Mouse (Mus musculus): ENCODE results near the gene Sar1a. TPM values are rescaled to one million over a fixed set of nuclear protein-coding genes. Genes with fewer than 3 reads are reported as not detected.

Gene Sar1a
- polyA plus RNA-seq, 1 experiment from 2014 or later, result 227 TPM

DNA sequence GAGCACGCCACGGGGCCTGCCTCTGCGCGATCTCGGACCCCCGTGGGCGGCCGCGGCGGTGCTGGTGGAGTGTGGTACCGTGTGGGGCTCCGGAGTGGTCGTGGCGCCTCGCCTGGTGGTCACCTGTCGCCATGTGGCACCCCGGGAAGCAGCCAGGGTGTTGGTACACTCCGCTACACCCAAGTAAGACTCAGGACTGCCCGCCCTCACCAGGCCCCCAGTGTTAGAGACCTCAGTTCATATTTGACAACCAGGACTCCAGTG lies 16.4 kb downstream of the Sar1a start:
- H3K36me3 ChIP-seq (ENCODE audit: control insufficient read depth, insufficient read depth, low read length), result peaks cover 24% of the 10 kb centered on the region
- H3K4me1 ChIP-seq (ENCODE audit: control insufficient read depth, insufficient read depth, low read length), result peaks cover 14% of the 10 kb centered on the region
- DNase-seq (no peak), ATAC-seq (ENCODE audit: low FRiP score, low TSS enrichment) (no peak)
- peak overlapping the region; percentile 66 for H3K9ac ChIP-seq (replicated peaks; ENCODE audit: low read length)
- peak overlapping the region; percentile 96 for H3K4me3 ChIP-seq (replicated peaks; ENCODE audit: low read depth, low read length)
- H3K27ac ChIP-seq (replicated peaks; ENCODE audit: low read depth, low read length), result no peak overlapping the region
- no peaks in the 10 kb centered on the region for H3K27me3 ChIP-seq (ENCODE audit: control insufficient read depth, insufficient read depth, low read length)
- peak overlapping the region; percentile 100 for H3K4me2 ChIP-seq (ENCODE audit: low read length)
- no peaks in the 10 kb centered on the region for H3K9me3 ChIP-seq (ENCODE audit: control insufficient read depth, low read length)
- WGBS, result 19% methylated on average over 19 of the region's 19 CpGs

- H3K27me3 ChIP-seq (ENCODE audit: control insufficient read depth, insufficient read depth, low read length), result no peaks in the 10 kb centered on the region
- peak overlapping the region; percentile 96 for H3K4me3 ChIP-seq (replicated peaks; ENCODE audit: low read depth, low read length)
- peaks cover 23% of the 10 kb centered on the region for H3K36me3 ChIP-seq (ENCODE audit: control insufficient read depth, insufficient read depth, low read length)
- peak overlapping the region; percentile 66; the same call in 1 of the 2 replicates for H3K9ac ChIP-seq (replicated peaks; ENCODE audit: low read length)
- H3K4me2 ChIP-seq (ENCODE audit: low read length), result peak overlapping the region; percentile 100
- peaks cover 14% of the 10 kb centered on the region for H3K4me1 ChIP-seq (ENCODE audit: control insufficient read depth, insufficient read depth, low read length)
- DNase-seq, result no peak
- H3K9me3 ChIP-seq (ENCODE audit: control insufficient read depth, low read length), result no peaks in the 10 kb centered on the region
- no peak overlapping the region for H3K27ac ChIP-seq (replicated peaks; ENCODE audit: low read depth, low read length)
- WGBS, result 96% methylated on average over 2 of the region's 2 CpGs
- ATAC-seq (ENCODE audit: low FRiP score, low TSS enrichment), result no peak
These were observed 16.9 kb downstream of the Sar1a start for GRCm38 (mm10) chr10:61697028-61697427.

DNA sequence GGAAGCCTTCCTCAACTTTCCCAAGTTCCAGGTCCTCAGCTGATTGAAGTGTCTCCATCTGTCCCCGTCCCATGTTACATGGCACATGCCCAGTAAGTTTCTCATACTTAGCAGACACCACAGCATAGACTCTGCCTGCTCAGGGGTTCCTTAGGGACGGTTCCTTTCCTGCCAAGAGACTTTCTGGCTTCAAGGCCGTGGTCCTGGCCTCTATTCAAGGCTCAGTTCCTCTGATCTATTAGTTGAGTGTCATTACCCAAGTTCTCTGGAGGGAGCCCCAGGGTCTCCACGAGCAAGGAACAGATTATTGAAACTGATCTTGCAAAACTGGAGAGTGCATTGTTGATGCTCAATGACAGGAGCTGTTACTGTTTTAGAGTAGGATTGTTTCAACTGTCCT lies 24.6 kb downstream of the Sar1a start:
- H3K36me3 ChIP-seq (ENCODE audit: control insufficient read depth, insufficient read depth, low read length), result peaks cover 18% of the 10 kb centered on the region
- WGBS, result 84% methylated on average over 4 of the region's 4 CpGs
- H3K27me3 ChIP-seq (ENCODE audit: control insufficient read depth, insufficient read depth, low read length), result no peaks in the 10 kb centered on the region
- no peaks in the 10 kb centered on the region for H3K4me1 ChIP-seq (ENCODE audit: control insufficient read depth, insufficient read depth, low read length)
- H3K4me2 ChIP-seq (ENCODE audit: low read length), result no peak overlapping the region
- no peak overlapping the region for H3K9ac ChIP-seq (replicated peaks; ENCODE audit: low read length)
- DNase-seq (no peak), ATAC-seq (ENCODE audit: low FRiP score, low TSS enrichment) (no peak)
- no peak overlapping the region for H3K4me3 ChIP-seq (replicated peaks; ENCODE audit: low read depth, low read length)
- H3K27ac ChIP-seq (replicated peaks; ENCODE audit: low read depth, low read length), result no peak overlapping the region
- H3K9me3 ChIP-seq (ENCODE audit: control insufficient read depth, low read length), result no peaks in the 10 kb centered on the region

DNA sequence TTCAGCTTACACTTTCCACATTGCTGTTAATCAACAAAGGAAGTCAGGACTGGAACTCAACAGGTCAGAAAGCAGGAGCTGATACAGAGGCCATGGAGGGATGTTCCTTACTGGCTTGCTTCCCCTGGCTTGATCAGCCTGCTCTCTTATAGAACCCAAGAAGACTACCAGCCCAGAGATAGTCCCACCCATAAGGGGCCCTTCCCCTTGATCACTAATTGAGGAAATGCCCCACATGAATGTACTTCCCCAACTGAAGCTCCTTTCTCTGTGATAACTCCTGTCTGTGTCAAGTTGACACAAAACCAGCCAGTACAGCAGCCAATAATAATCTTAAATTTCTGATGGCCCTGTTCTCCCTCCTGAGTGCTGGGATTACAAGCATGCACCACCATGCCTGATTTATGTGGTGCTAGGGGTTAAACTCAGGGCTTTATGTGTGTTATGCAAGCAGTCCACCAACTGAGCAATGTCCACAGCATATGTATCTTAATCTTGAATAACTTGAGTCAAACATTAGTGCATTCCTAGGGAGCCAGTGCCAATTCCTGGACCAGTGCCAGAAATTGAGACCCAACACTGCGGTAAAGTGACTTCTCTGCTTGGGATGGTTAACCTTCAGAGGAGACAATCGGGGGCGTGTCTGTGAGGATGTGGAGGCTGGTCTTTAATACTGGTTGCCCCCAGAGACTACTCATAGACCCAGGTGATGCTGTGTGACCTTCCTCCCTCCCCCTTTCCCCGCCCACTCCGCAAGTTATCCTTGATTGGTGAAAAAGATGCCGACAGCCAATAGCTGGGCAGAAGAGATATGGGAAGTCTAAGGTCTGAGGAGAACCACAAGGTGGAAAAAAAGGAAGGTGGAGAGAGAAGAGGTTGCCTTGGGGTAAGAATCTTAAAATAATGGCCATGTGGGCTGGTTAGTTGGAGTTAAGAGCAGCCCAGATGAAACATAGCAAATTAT lies 26.6 kb downstream of the Sar1a start:
- DNase-seq (no peak), ATAC-seq (ENCODE audit: low FRiP score, low TSS enrichment) (no peak)
- Histone ChIP-seq H3K36me3 (ENCODE audit: control insufficient read depth, insufficient read depth, low read length) (peaks cover 17% of the 10 kb centered on the region), H3K27me3 (ENCODE audit: control insufficient read depth, insufficient read depth, low read length) (no peaks in the 10 kb centered on the region), H3K9ac (replicated peaks; ENCODE audit: low read length) (no peak overlapping the region), H3K4me2 (ENCODE audit: low read length) (no peak overlapping the region), H3K4me3 (replicated peaks; ENCODE audit: low read depth, low read length) (no peak overlapping the region), H3K9me3 (ENCODE audit: control insufficient read depth, low read length) (no peaks in the 10 kb centered on the region), H3K4me1 (ENCODE audit: control insufficient read depth, insufficient read depth, low read length) (no peaks in the 10 kb centered on the region), H3K27ac (replicated peaks; ENCODE audit: low read depth, low read length) (no peak overlapping the region)
- WGBS, result 75% methylated on average over 6 of the region's 6 CpGs

DNA sequence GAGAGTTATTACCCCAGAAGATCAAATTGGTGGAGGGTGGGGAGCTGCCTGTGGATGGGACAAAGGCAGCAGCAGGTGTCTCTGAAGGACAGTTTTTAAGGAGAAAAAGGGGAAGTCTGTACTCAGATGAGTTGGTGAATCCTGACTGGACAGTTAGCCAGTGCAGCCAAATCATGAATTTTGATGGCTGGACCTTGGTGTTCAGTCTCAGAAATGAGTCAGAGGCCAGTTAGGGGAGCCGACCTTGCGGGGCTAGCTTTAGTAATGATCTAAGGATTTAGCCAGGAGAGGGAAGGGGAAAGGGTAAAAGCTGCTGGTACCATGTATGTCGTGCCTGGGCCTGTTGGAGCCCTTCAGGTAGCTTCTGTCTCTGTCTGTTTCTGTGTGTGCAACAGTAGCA lies 33.5 kb downstream of the Sar1a start:
- no peaks in the 10 kb centered on the region for H3K9me3 ChIP-seq (ENCODE audit: control insufficient read depth, low read length)
- DNase-seq (no peak), ATAC-seq (ENCODE audit: low FRiP score, low TSS enrichment) (no peak)
- H3K27me3 ChIP-seq (ENCODE audit: control insufficient read depth, insufficient read depth, low read length), result no peaks in the 10 kb centered on the region
- H3K4me3 ChIP-seq (replicated peaks; ENCODE audit: low read depth, low read length), result no peak overlapping the region
- H3K4me1 ChIP-seq (ENCODE audit: control insufficient read depth, insufficient read depth, low read length), result peaks cover 6% of the 10 kb centered on the region; the same call in 1 of the 2 replicates
- no peak overlapping the region for H3K9ac ChIP-seq (replicated peaks; ENCODE audit: low read length)
- H3K36me3 ChIP-seq (ENCODE audit: control insufficient read depth, insufficient read depth, low read length), result no peaks in the 10 kb centered on the region
- no peak overlapping the region for H3K27ac ChIP-seq (replicated peaks; ENCODE audit: low read depth, low read length)
- WGBS, result 75% methylated on average over 3 of the region's 3 CpGs
- H3K4me2 ChIP-seq (ENCODE audit: low read length), result no peak overlapping the region

GRCm38 (mm10) chr10:61714146-61714545 lies 34.0 kb downstream of the Sar1a start:
- H3K4me3 ChIP-seq (replicated peaks; ENCODE audit: low read depth, low read length), result no peak overlapping the region
- H3K27me3 ChIP-seq (ENCODE audit: control insufficient read depth, insufficient read depth, low read length), result no peaks in the 10 kb centered on the region
- H3K9me3 ChIP-seq (ENCODE audit: control insufficient read depth, low read length), result no peaks in the 10 kb centered on the region
- peaks cover 6% of the 10 kb centered on the region; the same call in 1 of the 2 replicates for H3K4me1 ChIP-seq (ENCODE audit: control insufficient read depth, insufficient read depth, low read length)
- H3K4me2 ChIP-seq (ENCODE audit: low read length), result no peak overlapping the region
- DNase-seq, result no peak
- WGBS, result 92% methylated on average over 4 of the region's 4 CpGs
- ATAC-seq (ENCODE audit: low FRiP score, low TSS enrichment), result no peak
- H3K9ac ChIP-seq (replicated peaks; ENCODE audit: low read length), result no peak overlapping the region
- no peak overlapping the region for H3K27ac ChIP-seq (replicated peaks; ENCODE audit: low read depth, low read length)
- no peaks in the 10 kb centered on the region for H3K36me3 ChIP-seq (ENCODE audit: control insufficient read depth, insufficient read depth, low read length)

DNA sequence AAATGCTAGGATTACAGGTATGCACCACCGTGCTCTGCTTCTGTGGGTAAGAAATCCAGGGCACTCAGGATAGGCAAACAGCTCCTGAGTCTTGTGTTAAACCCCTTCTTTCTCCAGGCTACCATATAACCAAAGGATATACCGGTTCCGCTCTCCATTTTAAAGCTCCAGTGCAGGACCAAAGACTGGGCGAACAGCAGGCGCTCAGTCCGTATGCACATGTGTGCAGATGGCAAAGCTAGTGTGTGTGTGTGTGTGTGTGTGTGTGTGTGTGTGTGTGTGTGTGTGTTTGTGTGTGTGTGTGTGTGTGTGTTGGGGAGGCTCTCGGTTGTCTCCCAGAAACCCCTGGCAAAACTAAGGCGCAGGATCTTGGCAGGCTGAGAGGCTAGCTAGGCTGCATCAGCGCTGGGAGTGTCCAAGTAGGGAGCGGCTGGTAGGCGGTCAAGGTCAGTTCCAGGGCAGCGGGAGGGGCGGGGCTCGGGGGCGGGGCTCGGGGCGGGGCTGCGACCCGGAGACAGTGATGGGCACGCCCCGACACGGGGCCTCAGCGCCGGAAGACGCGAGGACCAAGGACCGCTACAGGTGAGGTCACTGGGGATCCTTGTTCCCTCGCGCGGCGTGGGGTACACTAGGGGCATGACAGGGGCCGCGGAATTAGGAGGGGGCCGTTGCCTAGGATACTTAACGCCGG lies 34.8 kb downstream of the Sar1a start, which contains the start of gene Aifm2:
Aifm2 (plus strand) TSS at position 493 of the 691 bp plus-strand sequence.
- Histone ChIP-seq H3K9me3 (ENCODE audit: control insufficient read depth, low read length) (no peaks in the 10 kb centered on the region), H3K4me2 (ENCODE audit: low read length) (peak within 1 kb of the TSS; percentile 70), H3K4me1 (ENCODE audit: control insufficient read depth, insufficient read depth, low read length) (peaks cover 6% of the 10 kb centered on the region; the same call in 1 of the 2 replicates), H3K9ac (replicated peaks; ENCODE audit: low read length) (peak within 1 kb of the TSS; percentile 44), H3K27ac (replicated peaks; ENCODE audit: low read depth, low read length) (no peak within 1 kb of the TSS), H3K4me3 (replicated peaks; ENCODE audit: low read depth, low read length) (peak within 1 kb of the TSS; percentile 44), H3K27me3 (ENCODE audit: control insufficient read depth, insufficient read depth, low read length) (no peaks in the 10 kb centered on the region), H3K36me3 (ENCODE audit: control insufficient read depth, insufficient read depth, low read length) (no peaks in the 10 kb centered on the region)
- WGBS, result 15% methylated on average over 31 of the region's 36 CpGs
- ATAC-seq (ENCODE audit: low FRiP score, low TSS enrichment) (peak; percentile 46; the same call in 1 of the 2 replicates), DNase-seq (peak; percentile 58)

GRCm38 (mm10) chr10:61715462-61715837 lies 35.4 kb downstream of the Sar1a start:
- DNase-seq, result no peak
- Histone ChIP-seq H3K27ac (replicated peaks; ENCODE audit: low read depth, low read length) (no peak overlapping the region), H3K4me1 (ENCODE audit: control insufficient read depth, insufficient read depth, low read length) (peaks cover 6% of the 10 kb centered on the region; the same call in 1 of the 2 replicates), H3K9me3 (ENCODE audit: control insufficient read depth, low read length) (no peaks in the 10 kb centered on the region), H3K4me2 (ENCODE audit: low read length) (peak overlapping the region; percentile 70), H3K27me3 (ENCODE audit: control insufficient read depth, insufficient read depth, low read length) (no peaks in the 10 kb centered on the region), H3K4me3 (replicated peaks; ENCODE audit: low read depth, low read length) (peak overlapping the region; percentile 44), H3K36me3 (ENCODE audit: control insufficient read depth, insufficient read depth, low read length) (no peaks in the 10 kb centered on the region), H3K9ac (replicated peaks; ENCODE audit: low read length) (peak overlapping the region; percentile 44)
- ATAC-seq (ENCODE audit: low FRiP score, low TSS enrichment), result no peak; the same call in 1 of the 2 replicates
- 3% methylated on average over 11 of the region's 11 CpGs for WGBS

Measured in midbrain, embryonic 14.5 days (tissue).